Mouse (Mus musculus) midbrain, embryonic 13.5 days (tissue): ENCODE results near the gene Ndufaf3. TPM values are rescaled to one million over a fixed set of nuclear protein-coding genes. Genes with fewer than 3 reads are reported as not detected.

Source experiments
- ATAC-seq: fragments of 200-750 bp; cut with Nextera tagmentation; 2 replicates; pipeline ENCODE4 v1.8.0; 2017; ENCODE audit warnings: mild to moderate bottlenecking, moderate TSS enrichment, moderate library complexity
- H3K27ac ChIP-seq: fragments of 300-500 bp; sonication (generic); 2 replicates; pipeline ENCODE4 v1.5.1; 2015; ENCODE audit warnings: inconsistent platforms, mild to moderate bottlenecking, moderate library complexity
- H3K27me3 ChIP-seq: fragments of 300-500 bp; sonication (generic); 2 replicates; pipeline ENCODE4 v1.6.1; 2015; ENCODE audit warnings: mild to moderate bottlenecking, inconsistent platforms
- H3K36me3 ChIP-seq: fragments of 300-500 bp; sonication (generic); 2 replicates; pipeline ENCODE4 v1.6.1; 2015; ENCODE audit warnings: mild to moderate bottlenecking, inconsistent platforms
- H3K4me1 ChIP-seq: fragments of 300-500 bp; sonication (generic); replicated peaks from 2 replicates; pipeline ENCODE4 v1.6.1; 2015; ENCODE audit warnings: inconsistent platforms
- H3K4me2 ChIP-seq: fragments of 300-500 bp; sonication (generic); replicated peaks from 2 replicates; pipeline ENCODE4 v1.6.1; 2015; ENCODE audit warnings: moderate library complexity, mild to moderate bottlenecking, inconsistent platforms
- H3K4me3 ChIP-seq: fragments of 300-500 bp; sonication (generic); replicated peaks from 2 replicates; pipeline ENCODE4 v1.5.1; 2015; ENCODE audit warnings: mild to moderate bottlenecking, inconsistent platforms
- H3K9ac ChIP-seq: fragments of 300-500 bp; sonication (generic); replicated peaks from 2 replicates; pipeline ENCODE4 v1.6.1; 2015; ENCODE audit warnings: mild to moderate bottlenecking, inconsistent platforms
- H3K9me3 ChIP-seq: fragments of 300-500 bp; sonication (generic); 2 replicates; pipeline ENCODE4 v1.6.1; 2016; ENCODE audit warnings: mild to moderate bottlenecking, inconsistent platforms
- WGBS: fragments of 180-500 bp; shearing (Covaris S2); methylation state at CpG from one replicate; pipeline ENCODE4 v1.1.7; 2015; 5-methylcytosine and 5-hydroxymethylcytosine counted together
- microRNA counts: library from miRNA; unstranded; fragments of <30 nt; microRNA quantifications from one replicate; lab custom pipeline; 2016
- microRNA-seq: library from miRNA; unstranded; fragments of <30 nt; microRNA quantifications from one replicate; pipeline ENCODE4, GENCODE M21; 2016
- polyA plus RNA-seq: library from polyadenylated mRNA; unstranded; fragments of >200 nt; fragmentation: Nextera tagmentation; extraction: Ambion mirVana; gene quantifications from 2 replicates; pipeline ENCODE4 v1.2.1, GENCODE M21; 2015

Gene Ndufaf3
- polyA plus RNA-seq, 1 experiment from 2014 or later: 73.7 TPM

GRCm38 (mm10) chr9:108540846-108541245, 26.4 kb downstream of the Ndufaf3 start:
- ATAC-seq: no peak
- no peak overlapping the region for H3K27ac ChIP-seq
- no peaks in the 10 kb centered on the region for H3K27me3 ChIP-seq
- no peaks in the 10 kb centered on the region for H3K4me1 ChIP-seq
- H3K4me3 ChIP-seq: no peak overlapping the region
- H3K36me3 ChIP-seq: peaks cover 92% of the 10 kb centered on the region
- no peak overlapping the region for H3K9ac ChIP-seq
- no peak overlapping the region for H3K4me2 ChIP-seq
- no peaks in the 10 kb centered on the region for H3K9me3 ChIP-seq

- H3K4me1 ChIP-seq: no peaks in the 10 kb centered on the region
- no peak for ATAC-seq
- WGBS: 94% methylated on average over 1 of the region's 1 CpGs
Observed at GRCm38 (mm10) chr9:108531496-108531895, 35.7 kb downstream of the Ndufaf3 start.

GRCm38 (mm10) chr9:108530954-108531353, 36.3 kb downstream of the Ndufaf3 start:
- Histone ChIP-seq H3K4me2 (no peak overlapping the region), H3K36me3 (peaks cover 76% of the 10 kb centered on the region), H3K9ac (no peak overlapping the region), H3K4me1 (no peaks in the 10 kb centered on the region), H3K27ac (no peak overlapping the region), H3K9me3 (no peaks in the 10 kb centered on the region), H3K27me3 (no peaks in the 10 kb centered on the region), H3K4me3 (no peak overlapping the region)
- WGBS: 89% methylated on average over 1 of the region's 1 CpGs
- ATAC-seq: no peak

More at GRCm38 (mm10) chr9:108531496-108531895, 35.7 kb downstream of the Ndufaf3 start:
- Histone ChIP-seq H3K9ac (no peak overlapping the region), H3K4me2 (no peak overlapping the region), H3K4me3 (no peak overlapping the region), H3K36me3 (peaks cover 81% of the 10 kb centered on the region), H3K9me3 (no peaks in the 10 kb centered on the region), H3K27me3 (no peaks in the 10 kb centered on the region), H3K27ac (no peak overlapping the region)

GRCm38 (mm10) chr9:108525400-108525799, 41.8 kb downstream of the Ndufaf3 start:
- ATAC-seq: no peak
- H3K4me3 ChIP-seq: no peak overlapping the region
- no peaks in the 10 kb centered on the region for H3K9me3 ChIP-seq
- peaks cover 30% of the 10 kb centered on the region for H3K36me3 ChIP-seq
- WGBS: 91% methylated on average over 3 of the region's 3 CpGs
- no peak overlapping the region for H3K9ac ChIP-seq
- H3K27ac ChIP-seq: no peak overlapping the region
- no peaks in the 10 kb centered on the region for H3K27me3 ChIP-seq
- peaks cover 13% of the 10 kb centered on the region for H3K4me1 ChIP-seq
- no peak overlapping the region for H3K4me2 ChIP-seq

GRCm38 (mm10) chr9:108523341-108523740, 43.9 kb downstream of the Ndufaf3 start:
- Histone ChIP-seq H3K27me3 (no peaks in the 10 kb centered on the region), H3K36me3 (peaks cover 10% of the 10 kb centered on the region), H3K9me3 (no peaks in the 10 kb centered on the region), H3K4me3 (no peak overlapping the region), H3K4me2 (no peak overlapping the region), H3K4me1 (peaks cover 31% of the 10 kb centered on the region), H3K9ac (no peak overlapping the region), H3K27ac (no peak overlapping the region)
- 94% methylated on average over 4 of the region's 4 CpGs for WGBS
- no peak for ATAC-seq

GRCm38 (mm10) chr9:108521604-108522003, 45.6 kb downstream of the Ndufaf3 start:
- peaks cover 31% of the 10 kb centered on the region for H3K4me1 ChIP-seq
- no peak overlapping the region for H3K27ac ChIP-seq
- no peak overlapping the region for H3K9ac ChIP-seq
- H3K4me2 ChIP-seq: no peak overlapping the region
- no peak overlapping the region for H3K4me3 ChIP-seq
- ATAC-seq: no peak
- WGBS: 93% methylated on average over 2 of the region's 2 CpGs
- H3K36me3 ChIP-seq: peaks cover 7% of the 10 kb centered on the region; the same call in 1 of the 2 replicates
- H3K9me3 ChIP-seq: no peaks in the 10 kb centered on the region
- no peaks in the 10 kb centered on the region for H3K27me3 ChIP-seq

GRCm38 (mm10) chr9:108517931-108518332, 49.3 kb downstream of the Ndufaf3 start:
- peak overlapping the region; percentile 93 for H3K9ac ChIP-seq
- peak overlapping the region; percentile 79 for H3K4me2 ChIP-seq
- no peaks in the 10 kb centered on the region for H3K27me3 ChIP-seq
- H3K4me3 ChIP-seq: peak overlapping the region; percentile 96
- ATAC-seq: no peak
- H3K27ac ChIP-seq: peak overlapping the region; percentile 99
- H3K4me1 ChIP-seq: peaks cover 38% of the 10 kb centered on the region
- WGBS: 0% methylated on average over 13 of the region's 13 CpGs
- no peaks in the 10 kb centered on the region for H3K9me3 ChIP-seq
- peaks cover 28% of the 10 kb centered on the region for H3K36me3 ChIP-seq

- H3K9me3 ChIP-seq: no peaks in the 10 kb centered on the region
- H3K27me3 ChIP-seq: no peaks in the 10 kb centered on the region
- peaks cover 38% of the 10 kb centered on the region for H3K4me1 ChIP-seq
- peak overlapping the region; percentile 99 for H3K27ac ChIP-seq
- peak overlapping the region; percentile 96 for H3K4me3 ChIP-seq
- peak overlapping the region; percentile 93 for H3K9ac ChIP-seq
- ATAC-seq: peak; percentile 88
- H3K36me3 ChIP-seq: peaks cover 34% of the 10 kb centered on the region
- WGBS: under 1% methylated on average over 76 of the region's 95 CpGs
- peak overlapping the region; percentile 79 for H3K4me2 ChIP-seq
Observed at GRCm38 (mm10) chr9:108517253-108517930, 49.8 kb downstream of the Ndufaf3 start.

GRCm38 (mm10) chr9:108516380-108517251, 50.6 kb downstream of the Ndufaf3 start, which contains the start of gene Qrich1:
Gene Qrich1, plus strand, starts transcription at chr9:108516806.
- H3K9ac ChIP-seq: peak within 1 kb of the TSS; percentile 93
- whole genome bisulfite sequencing: 1% methylated on average over 55 of the region's 55 CpGs
- H3K4me3 ChIP-seq: peak within 1 kb of the TSS; percentile 96
- H3K27ac ChIP-seq: peak within 1 kb of the TSS; percentile 99
- ATAC-seq: peak; percentile 96
- H3K27me3 ChIP-seq: no peaks in the 10 kb centered on the region
- peak within 1 kb of the TSS; percentile 79 for H3K4me2 ChIP-seq
- peaks cover 41% of the 10 kb centered on the region for H3K36me3 ChIP-seq
- H3K4me1 ChIP-seq: peaks cover 31% of the 10 kb centered on the region
- H3K9me3 ChIP-seq: no peaks in the 10 kb centered on the region

MicroRNA genes within 50 kb of the gene (microRNA counts, 519-probe panel; counts per million panel counts)
- microRNA mmu-miR-191 (lab: Ali Mortazavi, UCI) (4,104 counts per million, percentile 77 among the panel's probes with 10 or more counts), microRNA mmu-miR-425 (lab: Ali Mortazavi, UCI) (3,655 counts per million, percentile 71 among the panel's probes with 10 or more counts)

Small RNA genes within 50 kb of the gene (microRNA-seq; reads per million reads assigned to microRNA genes)
- gene Gm24083: not detected
- gene Mir191: not detected
- gene Mir425: 1,299 reads per million, percentile 81 among the genes with 10 or more reads in this experiment

Other genes starting within 250 kb of the Ndufaf3 start
- gene Gpx1, start 228.5 kb downstream of the Ndufaf3 start, polyA plus RNA-seq: 474 and 511 TPM in 2 replicates
- 143 and 146 TPM in 2 replicates for gene Usp4, start 219.6 kb downstream of the Ndufaf3 start, polyA plus RNA-seq
- 2.1 and 2.2 TPM in 2 replicates for gene 1700102P08Rik, start 174.6 kb downstream of the Ndufaf3 start, polyA plus RNA-seq
- 1.3 and 1.7 TPM in 2 replicates for gene Ccdc36, start 138.9 kb downstream of the Ndufaf3 start, polyA plus RNA-seq
- gene BC048562, start 131.0 kb downstream of the Ndufaf3 start, polyA plus RNA-seq: not detected in 2 replicates
- gene Ccdc71, start 106.9 kb downstream of the Ndufaf3 start, polyA plus RNA-seq: 59.7 and 63.5 TPM in 2 replicates
- gene Klhdc8b, start 105.9 kb downstream of the Ndufaf3 start, polyA plus RNA-seq: 75.7 and 84.8 TPM in 2 replicates
- gene Lamb2, start 87.7 kb downstream of the Ndufaf3 start, polyA plus RNA-seq: 20.0 and 24.1 TPM in 2 replicates
- 75.9 and 91.9 TPM in 2 replicates for gene Usp19, start 76.8 kb downstream of the Ndufaf3 start, polyA plus RNA-seq
- 70.2 and 70.5 TPM in 2 replicates for gene Qars, start 59.7 kb downstream of the Ndufaf3 start, polyA plus RNA-seq
- gene Qrich1, start 50.6 kb downstream of the Ndufaf3 start, polyA plus RNA-seq: 141 and 146 TPM in 2 replicates
- gene Impdh2, start 7.1 kb downstream of the Ndufaf3 start, polyA plus RNA-seq: 108 and 115 TPM in 2 replicates
- gene Dalrd3, start 2.5 kb upstream of the Ndufaf3 start, polyA plus RNA-seq: 321 and 345 TPM in 2 replicates
- gene Wdr6, start 11.3 kb upstream of the Ndufaf3 start, polyA plus RNA-seq: 364 and 380 TPM in 2 replicates
- gene P4htm, start 30.2 kb upstream of the Ndufaf3 start, polyA plus RNA-seq: 24.6 and 27.7 TPM in 2 replicates
- gene Arih2, start 82.0 kb upstream of the Ndufaf3 start, polyA plus RNA-seq: 53.6 and 54.0 TPM in 2 replicates
- 39.5 and 40.5 TPM in 2 replicates for gene Slc25a20, start 94.7 kb upstream of the Ndufaf3 start, polyA plus RNA-seq
- 49.3 and 54.0 TPM in 2 replicates for gene Prkar2a, start 121.9 kb upstream of the Ndufaf3 start, polyA plus RNA-seq
- 217 and 238 TPM in 2 replicates for gene Ip6k2, start 216.4 kb upstream of the Ndufaf3 start, polyA plus RNA-seq
- gene Nckipsd, start 240.9 kb upstream of the Ndufaf3 start, polyA plus RNA-seq: 20.9 and 29.5 TPM in 2 replicates